Mouse (Mus musculus): Measurements from ENCODE around the gene Rita1. TPM values are rescaled to one million over a fixed set of nuclear protein-coding genes. Genes with fewer than 3 reads are reported as not detected.

The Rita1 gene
- polyA plus RNA-seq, 1 experiment: 39.6 TPM

GRCm38 (mm10) chr5:120568336-120568768 is 44.0 kb downstream of the Rita1 start:
- Histone ChIP-seq H3K4me1 (ENCODE audit: control insufficient read depth, insufficient read depth, low read length) (peaks cover 20% of the 10 kb centered on the region), H3K4me3 (ENCODE audit: insufficient read depth, low read length) (no peak overlapping the region), H3K27ac (ENCODE audit: insufficient read depth, low read length) (peak overlapping the region; percentile 26; the same call in 1 of the 2 replicates)
- TF ChIP-seq CTCF (IDR thresholded peaks at IDR 0.05; ENCODE audit: extremely low read depth, insufficient read depth, low read length): no peak
- TF ChIP-seq POLR2A (IDR thresholded peaks at IDR 0.05; ENCODE audit: extremely low read depth, insufficient read depth, low read length): no peak

DNA sequence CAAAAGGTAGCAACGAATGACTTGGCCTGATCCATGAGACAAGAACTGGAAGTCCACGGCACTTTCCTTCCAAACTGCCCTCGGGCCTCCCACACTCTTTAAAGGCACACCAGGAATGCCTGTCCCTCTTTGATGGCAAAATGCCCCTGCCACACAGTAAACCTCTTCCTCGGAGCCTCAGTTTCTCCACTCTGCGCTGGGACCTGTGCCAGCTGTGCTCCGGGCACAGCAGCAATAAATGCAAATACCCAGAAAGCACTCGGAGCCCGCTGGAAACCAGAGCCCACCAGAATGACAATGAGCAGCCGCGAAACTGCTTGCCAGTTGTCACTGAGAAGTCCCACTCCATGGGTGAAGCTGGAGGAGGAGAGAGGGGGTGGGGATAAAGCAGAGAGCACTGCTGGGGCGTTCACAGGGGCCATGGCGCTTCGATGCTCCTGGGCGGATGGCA is 44.6 kb downstream of the Rita1 start:
- Histone ChIP-seq H3K4me3 (ENCODE audit: insufficient read depth, low read length) (no peak overlapping the region), H3K27ac (ENCODE audit: insufficient read depth, low read length) (peak overlapping the region; percentile 26; the same call in 1 of the 2 replicates), H3K4me1 (ENCODE audit: control insufficient read depth, insufficient read depth, low read length) (peaks cover 21% of the 10 kb centered on the region)
- TF ChIP-seq CTCF (IDR thresholded peaks at IDR 0.05; ENCODE audit: extremely low read depth, insufficient read depth, low read length) (no peak), POLR2A (IDR thresholded peaks at IDR 0.05; ENCODE audit: extremely low read depth, insufficient read depth, low read length) (no peak)

GRCm38 (mm10) chr5:120567253-120567701 is 45.1 kb downstream of the Rita1 start:
- TF ChIP-seq CTCF (IDR thresholded peaks at IDR 0.05; ENCODE audit: extremely low read depth, insufficient read depth, low read length) (no peak), POLR2A (IDR thresholded peaks at IDR 0.05; ENCODE audit: extremely low read depth, insufficient read depth, low read length) (no peak)
- H3K4me1 ChIP-seq (ENCODE audit: control insufficient read depth, insufficient read depth, low read length): peaks cover 21% of the 10 kb centered on the region
- H3K4me3 ChIP-seq (ENCODE audit: insufficient read depth, low read length): no peak overlapping the region
- H3K27ac ChIP-seq (ENCODE audit: insufficient read depth, low read length): peak overlapping the region; percentile 74; the same call in 1 of the 2 replicates

- H3K27ac ChIP-seq (ENCODE audit: insufficient read depth, low read length): peak overlapping the region; percentile 74
- H3K4me1 ChIP-seq (ENCODE audit: control insufficient read depth, insufficient read depth, low read length): peaks cover 21% of the 10 kb centered on the region
- TF ChIP-seq CTCF (IDR thresholded peaks at IDR 0.05; ENCODE audit: extremely low read depth, insufficient read depth, low read length): no peak
- no peak overlapping the region for H3K4me3 ChIP-seq (ENCODE audit: insufficient read depth, low read length)
Measured at GRCm38 (mm10) chr5:120566681-120567252, 45.6 kb downstream of the Rita1 start.

GRCm38 (mm10) chr5:120566101-120566500 is 46.3 kb downstream of the Rita1 start:
- Histone ChIP-seq H3K4me3 (ENCODE audit: insufficient read depth, low read length) (no peak overlapping the region), H3K4me1 (ENCODE audit: control insufficient read depth, insufficient read depth, low read length) (peaks cover 18% of the 10 kb centered on the region), H3K27ac (ENCODE audit: insufficient read depth, low read length) (peak overlapping the region; percentile 74)
- TF ChIP-seq CTCF (IDR thresholded peaks at IDR 0.05; ENCODE audit: extremely low read depth, insufficient read depth, low read length): no peak
- no peak for TF ChIP-seq POLR2A (IDR thresholded peaks at IDR 0.05; ENCODE audit: extremely low read depth, insufficient read depth, low read length)

GRCm38 (mm10) chr5:120565171-120565905 is 47.1 kb downstream of the Rita1 start:
- Histone ChIP-seq H3K4me1 (ENCODE audit: control insufficient read depth, insufficient read depth, low read length) (peaks cover 18% of the 10 kb centered on the region), H3K4me3 (ENCODE audit: insufficient read depth, low read length) (no peak overlapping the region), H3K27ac (ENCODE audit: insufficient read depth, low read length) (peak overlapping the region; percentile 12; the same call in 1 of the 2 replicates)
- TF ChIP-seq CTCF (IDR thresholded peaks at IDR 0.05; ENCODE audit: extremely low read depth, insufficient read depth, low read length) (no peak), POLR2A (IDR thresholded peaks at IDR 0.05; ENCODE audit: extremely low read depth, insufficient read depth, low read length) (no peak)

- H3K4me1 ChIP-seq (ENCODE audit: control insufficient read depth, insufficient read depth, low read length): peaks cover 18% of the 10 kb centered on the region
- no peak overlapping the region for H3K4me3 ChIP-seq (ENCODE audit: insufficient read depth, low read length)
- H3K27ac ChIP-seq (ENCODE audit: insufficient read depth, low read length): no peak overlapping the region
- TF ChIP-seq CTCF (IDR thresholded peaks at IDR 0.05; ENCODE audit: extremely low read depth, insufficient read depth, low read length) (no peak), POLR2A (IDR thresholded peaks at IDR 0.05; ENCODE audit: extremely low read depth, insufficient read depth, low read length) (no peak)
Measured at GRCm38 (mm10) chr5:120563914-120564311, 48.5 kb downstream of the Rita1 start.

DNA sequence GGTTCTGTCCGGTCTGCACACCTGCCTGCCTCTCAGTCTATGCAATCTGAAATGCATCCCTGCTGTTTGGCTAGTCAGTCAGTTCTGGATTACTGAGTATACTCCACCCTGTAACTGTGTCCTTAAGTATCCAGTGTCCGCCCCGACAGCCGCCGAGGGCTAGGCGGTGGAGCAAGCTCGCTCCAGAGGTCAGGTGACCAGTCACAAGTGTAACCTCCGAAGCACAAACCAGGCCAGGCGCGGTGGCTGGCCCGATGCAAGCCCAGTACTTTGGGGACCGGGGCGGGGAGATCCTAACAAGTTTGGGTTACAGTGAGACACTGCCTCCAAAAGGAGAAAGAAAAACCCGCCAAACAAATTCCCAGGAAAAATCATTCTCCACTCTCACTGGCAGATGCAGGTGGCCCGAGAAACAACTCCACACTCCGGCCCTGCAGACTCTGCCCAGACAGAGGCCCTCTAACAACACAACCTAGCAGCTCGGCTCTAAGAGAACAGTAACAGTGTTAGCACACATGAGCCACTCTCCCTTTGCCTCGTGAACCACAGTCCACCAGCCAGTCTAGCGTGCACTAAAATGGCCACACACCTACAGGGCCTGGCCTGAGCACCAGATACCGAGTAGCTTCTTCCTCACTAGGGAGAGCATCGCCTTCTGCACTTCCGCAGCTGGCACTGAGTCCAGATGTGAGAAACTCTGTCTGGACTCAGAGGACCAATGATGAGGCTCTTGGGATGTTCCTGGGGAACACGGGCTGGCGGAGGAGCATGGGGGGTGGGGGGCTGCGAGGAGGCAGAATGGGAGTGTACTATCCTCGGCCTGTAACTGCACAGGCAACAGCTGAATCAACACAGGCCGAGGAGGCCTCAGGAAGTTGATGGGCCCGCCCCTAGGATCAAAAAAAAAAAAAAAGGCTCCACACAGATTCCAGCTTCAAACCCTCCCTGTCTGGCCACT is 49.2 kb downstream of the Rita1 start:
- H3K27ac ChIP-seq (ENCODE audit: insufficient read depth, low read length): peak overlapping the region; percentile 60; the same call in 1 of the 2 replicates
- H3K4me1 ChIP-seq (ENCODE audit: control insufficient read depth, insufficient read depth, low read length): peaks cover 17% of the 10 kb centered on the region
- H3K4me3 ChIP-seq (ENCODE audit: insufficient read depth, low read length): no peak overlapping the region
- TF ChIP-seq POLR2A (IDR thresholded peaks at IDR 0.05; ENCODE audit: extremely low read depth, insufficient read depth, low read length) (no peak), CTCF (IDR thresholded peaks at IDR 0.05; ENCODE audit: extremely low read depth, insufficient read depth, low read length) (no peak)
